24 mouse cellular contexts compared by ENCODE assay signal in genomic region chr12:49743402-49743801, GRCm38 (mm10).
DNase-seq lines count a peak whose midpoint lies in the region; ATAC-seq and TF ChIP-seq lines count a peak whose summit lies in the region.
"Had no signal": no experiment of that assay in that cellular context is flagged by ENCODE, and none has a peak within 500 bp of the region (broad histone marks: within the 10 kb centered on the region; RNA-seq: fewer than 3 reads in every experiment).

No protein-coding gene starts in this region.

- H3K9ac ChIP-seq in midbrain, embryonic 11.5 days (ENCODE audit: low read length), result no peak overlapping the region
- no peak overlapping the region for H3K9ac ChIP-seq in midbrain, postnatal 0 days (replicated peaks; ENCODE audit: low read length, poor library complexity, severe bottlenecking)
- H3K9ac ChIP-seq: embryonic facial prominence, embryonic 13.5 days; embryonic facial prominence, embryonic 15.5 days; forebrain, embryonic 12.5 days had no signal

- no peak for ATAC-seq in midbrain, embryonic 11.5 days (ENCODE audit: low FRiP score)
- ATAC-seq in midbrain, postnatal 0 days (ENCODE audit: low FRiP score), result no peak
- ATAC-seq: forebrain, embryonic 14.5 days; forebrain, embryonic 16.5 days had no signal

- WGBS in midbrain, embryonic 11.5 days, result 89% methylated on average over 2 of the region's 2 CpGs
- WGBS in midbrain, postnatal 0 days, result 80% methylated on average over 2 of the region's 2 CpGs

- H3K4me2 ChIP-seq in midbrain, embryonic 11.5 days, result no peak overlapping the region
- no peak overlapping the region for H3K4me2 ChIP-seq in midbrain, postnatal 0 days (ENCODE audit: low read depth, low read length, poor library complexity, severe bottlenecking)
- H3K4me2 ChIP-seq: embryonic facial prominence, embryonic 13.5 days; embryonic facial prominence, embryonic 15.5 days; forebrain, embryonic 12.5 days had no signal

- H3K36me3 ChIP-seq in midbrain, embryonic 11.5 days (ENCODE audit: control insufficient read depth, insufficient read depth, low read length), result no peaks in the 10 kb centered on the region
- no peaks in the 10 kb centered on the region for H3K36me3 ChIP-seq in midbrain, postnatal 0 days (ENCODE audit: insufficient read depth, low read length)
- H3K36me3 ChIP-seq: embryonic facial prominence, embryonic 13.5 days; embryonic facial prominence, embryonic 15.5 days; forebrain, embryonic 10.5 days; forebrain, embryonic 12.5 days had no signal

- no peaks in the 10 kb centered on the region for H3K27me3 ChIP-seq in midbrain, embryonic 11.5 days (ENCODE audit: control insufficient read depth, insufficient read depth, low read length)
- H3K27me3 ChIP-seq in midbrain, postnatal 0 days (ENCODE audit: insufficient read depth, low read length), result no peaks in the 10 kb centered on the region
- H3K27me3 ChIP-seq: embryonic facial prominence, embryonic 13.5 days; embryonic facial prominence, embryonic 15.5 days; forebrain, embryonic 12.5 days had no signal

- H3K4me3 ChIP-seq in layer of hippocampus, adult 2 months, result no peak overlapping the region
- H3K4me3 ChIP-seq in midbrain, embryonic 11.5 days (ENCODE audit: low read depth, low read length), result no peak overlapping the region
- no peak overlapping the region for H3K4me3 ChIP-seq in midbrain, postnatal 0 days (ENCODE audit: low read depth, low read length)
- H3K4me3 ChIP-seq: embryonic facial prominence, embryonic 13.5 days; embryonic facial prominence, embryonic 15.5 days; erythroblast, embryonic 14.5 days; forebrain, embryonic 10.5 days; forebrain, embryonic 12.5 days had no signal

- no peaks in the 10 kb centered on the region for H3K9me3 ChIP-seq in midbrain, embryonic 11.5 days (ENCODE audit: control insufficient read depth, low read length)
- H3K9me3 ChIP-seq in midbrain, postnatal 0 days (ENCODE audit: low read length), result no peaks in the 10 kb centered on the region
- H3K9me3 ChIP-seq: embryonic facial prominence, embryonic 13.5 days; embryonic facial prominence, embryonic 15.5 days; forebrain, embryonic 10.5 days; forebrain, embryonic 12.5 days had no signal

- DNase-seq in layer of hippocampus, adult 2 months (ENCODE audit: low spot score in 2 of 2), result no peak
- DNase-seq in layer of hippocampus, adult 11-12 months (ENCODE audit: low spot score), result no peak
- DNase-seq in left cerebral cortex, postnatal 14 days (ENCODE audit: low spot score in 2 of 2), result peak; percentile 6 to 21
- DNase-seq in left cerebral cortex, postnatal 10 days (ENCODE audit: extremely low spot score in 1 of 2, low spot score in 2 of 2), result no peak
- DNase-seq in brain, adult 2 months (ENCODE audit: low read depth, low spot score), result peak; percentile 44
- DNase-seq in frontal cortex, adult 2 months (ENCODE audit: extremely low spot score in 1 of 2, low spot score in 1 of 2), result peak; percentile 2 to 30
- no peak for DNase-seq in midbrain, embryonic 11.5 days (ENCODE audit: low spot score, missing footprints)
- no peak for DNase-seq in midbrain, postnatal 0 days (ENCODE audit: low spot score)
- DNase-seq: adrenal gland, adult 2 months; adrenal gland, postnatal 10 days; adrenal gland, postnatal 25 days; cerebellum, adult 11-12 months; cerebellum, adult 2 months; cerebellum, adult 9-10 months; cerebellum, postnatal 10 days; cerebellum, postnatal 36 days; embryo, embryonic 11 days had no signal

- no peak for TF ChIP-seq CTCF in layer of hippocampus, adult 2 months (conservative IDR thresholded peaks at IDR 0.05)
- no peak for TF ChIP-seq CTCF in midbrain, postnatal 0 days (IDR thresholded peaks at IDR 0.05)

- peak overlapping the region; percentile 39 for H3K27ac ChIP-seq in layer of hippocampus, adult 2 months
- no peak overlapping the region for H3K27ac ChIP-seq in midbrain, embryonic 11.5 days (ENCODE audit: low read depth, low read length)
- no peak overlapping the region for H3K27ac ChIP-seq in midbrain, postnatal 0 days (ENCODE audit: low read depth, low read length)
- H3K27ac ChIP-seq: embryonic facial prominence, embryonic 13.5 days; embryonic facial prominence, embryonic 15.5 days; forebrain, embryonic 10.5 days; forebrain, embryonic 12.5 days had no signal

- H3K4me1 ChIP-seq in midbrain, embryonic 11.5 days (ENCODE audit: control insufficient read depth, insufficient read depth, low read length), result no peaks in the 10 kb centered on the region
- H3K4me1 ChIP-seq in midbrain, postnatal 0 days (ENCODE audit: insufficient read depth, low read length), result no peaks in the 10 kb centered on the region
- H3K4me1 ChIP-seq: embryonic facial prominence, embryonic 13.5 days; embryonic facial prominence, embryonic 15.5 days; forebrain, embryonic 10.5 days; forebrain, embryonic 12.5 days had no signal

- intact Hi-C loops in left cerebral cortex, postnatal 14 days (cut with DNase I), result loop anchor here (5.0 kb wide), 1 partner anchor 209 kb away; no protein-coding TSS in a partner anchor
- intact Hi-C loops in left cerebral cortex, postnatal 10 days (cut with DNase I), result loop anchor here (5.0 to 10.0 kb wide), 4 partner anchors 204 to 371 kb away; no protein-coding TSS in a partner anchor

Comparison
In these comparisons a context has a peak if more than half of its experiments do, and no peak if none do; other contexts are left out.
1. DNase-seq: peak in left cerebral cortex, postnatal 14 days (2 of 2), brain, adult 2 months (single experiment) and frontal cortex, adult 2 months (2 of 2); none in layer of hippocampus, adult 2 months (0 of 2), layer of hippocampus, adult 11-12 months (single experiment), left cerebral cortex, postnatal 10 days (0 of 2), midbrain, embryonic 11.5 days (single experiment) and midbrain, postnatal 0 days (single experiment).